Mouse (Mus musculus): ENCODE results near the gene Jph3. TPM values are rescaled to one million over a fixed set of nuclear protein-coding genes. Genes with fewer than 3 reads are reported as not detected.

Gene Jph3
- total RNA-seq, 2 experiments from 2014 or later = 285 to 297 TPM

DNA sequence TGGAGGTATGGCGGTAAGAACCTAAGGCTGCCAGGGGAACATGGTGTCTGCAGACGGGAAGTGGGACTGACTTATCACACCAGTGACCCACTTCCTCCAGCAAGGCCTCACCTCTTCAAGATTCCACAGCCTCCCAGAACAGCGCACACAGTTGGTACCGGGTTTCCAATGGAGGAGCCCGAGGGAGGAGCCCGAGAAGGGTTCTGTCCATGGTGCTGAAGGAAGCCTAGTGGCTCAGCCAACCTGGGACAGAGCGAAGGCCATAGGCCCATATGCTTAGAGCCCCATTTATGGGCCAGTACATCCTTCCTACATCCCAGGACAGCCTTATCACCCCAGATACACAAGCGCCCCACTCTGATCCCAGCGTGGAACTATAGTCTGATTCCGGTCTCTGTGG is 32.1 kb downstream of the Jph3 start:
- intact Hi-C loops (cut with DNase I) = no loop called here
- H3K27ac ChIP-seq = no peak overlapping the region
- TF ChIP-seq CTCF (IDR thresholded peaks at IDR 0.05) = no peak
- no peak overlapping the region for H3K4me3 ChIP-seq
- no peak for DNase-seq (ENCODE audit: extremely low spot score in 1 of 2, low spot score in 2 of 2)

DNA sequence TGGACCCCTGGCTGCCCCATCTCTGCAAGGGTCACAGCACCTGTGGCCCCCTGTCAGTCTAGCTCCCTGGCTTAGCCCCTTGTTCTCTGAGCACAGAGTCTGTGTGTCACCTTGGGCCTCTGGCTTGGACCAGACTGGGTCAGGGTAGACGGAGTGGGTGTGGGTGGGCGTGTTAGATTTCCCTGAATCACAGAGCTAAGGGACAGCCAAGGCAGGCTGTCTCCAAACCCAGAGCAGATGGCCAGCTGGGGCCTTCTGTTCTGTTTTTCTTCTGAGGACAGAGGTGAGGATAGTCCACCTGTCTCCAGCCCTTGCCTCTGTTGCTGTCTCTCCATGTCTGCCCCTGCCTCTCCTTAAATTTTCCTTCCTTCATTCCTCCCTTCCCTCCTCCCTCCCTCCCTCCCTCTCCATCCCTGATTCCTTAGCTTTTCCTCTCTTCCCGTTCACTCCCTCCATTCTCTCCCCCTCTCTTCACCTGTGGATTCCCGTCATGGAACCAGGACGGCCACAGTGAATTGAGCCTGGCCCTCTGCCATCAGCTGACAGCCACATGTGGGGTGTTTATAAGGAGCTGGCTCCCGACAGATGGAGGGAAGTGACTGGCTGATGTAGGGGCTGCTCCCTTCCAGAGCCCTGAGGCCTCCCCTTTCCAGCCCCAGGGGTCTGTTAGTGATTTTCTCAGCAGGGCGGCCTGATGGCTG is 33.7 kb downstream of the Jph3 start:
- peak in 1 of 2 experiments; percentile 35 for DNase-seq (ENCODE audit: extremely low spot score in 1 of 2, low spot score in 2 of 2)
- intact Hi-C loops (cut with DNase I) = no loop called here
- no peak for TF ChIP-seq CTCF (IDR thresholded peaks at IDR 0.05)
- Histone ChIP-seq H3K4me3 (no peak overlapping the region), H3K27ac (peak overlapping the region; percentile 57)

GRCm38 (mm10) chr8:121763700-121764013 is 34.2 kb downstream of the Jph3 start:
- H3K27ac ChIP-seq = peak overlapping the region; percentile 47
- DNase-seq (ENCODE audit: extremely low spot score in 1 of 2, low spot score in 2 of 2) = no peak
- TF ChIP-seq CTCF (IDR thresholded peaks at IDR 0.05) = no peak
- intact Hi-C loops (cut with DNase I) = no loop called here
- H3K4me3 ChIP-seq = no peak overlapping the region

DNA sequence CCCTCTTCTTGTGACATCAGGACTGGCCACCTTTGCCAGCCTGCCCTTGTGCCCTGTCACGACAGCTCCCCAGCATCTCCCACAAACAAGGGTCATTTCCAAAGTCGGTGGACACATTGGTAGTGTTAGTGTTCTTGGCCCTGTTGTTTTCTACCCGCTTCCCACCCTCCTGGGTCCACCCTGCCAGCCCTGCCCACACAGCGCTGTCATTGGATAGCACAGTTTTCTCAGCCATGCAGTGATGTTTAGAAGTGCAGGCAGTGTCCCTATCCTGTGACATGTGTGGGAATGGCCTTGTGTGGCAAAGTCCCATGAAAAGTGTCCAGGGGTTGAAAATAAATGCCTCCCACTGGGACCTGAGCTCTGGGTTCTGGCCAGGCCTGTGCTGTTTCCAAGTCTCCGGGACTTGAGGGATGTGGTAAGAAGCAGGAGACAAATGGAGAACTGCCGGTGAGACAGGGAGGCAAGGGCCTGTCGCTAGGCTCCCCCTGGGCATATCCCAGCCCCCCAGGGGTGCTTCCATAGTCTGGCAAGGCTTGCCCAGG is 36.2 kb downstream of the Jph3 start:
- DNase-seq (ENCODE audit: extremely low spot score in 1 of 2, low spot score in 2 of 2) = no peak
- intact Hi-C loops (cut with DNase I) = loop anchor here (5.0 kb wide), 1 partner anchor 33 kb away; no protein-coding TSS in a partner anchor
- Histone ChIP-seq H3K4me3 (no peak overlapping the region), H3K27ac (peak overlapping the region; percentile 10)
- TF ChIP-seq CTCF (IDR thresholded peaks at IDR 0.05) = no peak

DNA sequence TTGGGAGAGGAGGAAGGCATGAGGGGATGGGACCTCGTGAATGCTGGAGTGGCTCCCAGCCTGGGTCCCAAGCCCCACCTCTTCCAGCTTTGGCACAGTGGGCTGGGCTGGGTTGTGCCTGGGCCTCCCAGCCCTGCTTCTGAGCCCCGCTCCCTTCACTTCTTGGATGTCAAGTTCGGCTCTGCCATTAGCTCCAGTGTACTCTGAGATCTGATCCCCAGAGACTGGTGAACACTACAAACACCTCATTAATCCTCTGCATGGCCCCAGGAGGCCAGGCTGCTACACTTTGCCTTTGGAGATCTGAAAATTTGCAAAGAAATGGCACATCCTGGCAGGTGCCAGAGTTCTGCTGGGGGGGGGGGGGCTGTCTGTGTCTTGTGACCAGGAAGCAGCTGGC is 39.7 kb downstream of the Jph3 start:
- no peak overlapping the region for H3K4me3 ChIP-seq
- TF ChIP-seq CTCF (IDR thresholded peaks at IDR 0.05) = no peak
- intact Hi-C loops (cut with DNase I) = loop anchor here (5.0 kb wide), 1 partner anchor 37 kb away; no protein-coding TSS in a partner anchor
- no peak for DNase-seq (ENCODE audit: extremely low spot score in 1 of 2, low spot score in 2 of 2)
- H3K27ac ChIP-seq = no peak overlapping the region

DNA sequence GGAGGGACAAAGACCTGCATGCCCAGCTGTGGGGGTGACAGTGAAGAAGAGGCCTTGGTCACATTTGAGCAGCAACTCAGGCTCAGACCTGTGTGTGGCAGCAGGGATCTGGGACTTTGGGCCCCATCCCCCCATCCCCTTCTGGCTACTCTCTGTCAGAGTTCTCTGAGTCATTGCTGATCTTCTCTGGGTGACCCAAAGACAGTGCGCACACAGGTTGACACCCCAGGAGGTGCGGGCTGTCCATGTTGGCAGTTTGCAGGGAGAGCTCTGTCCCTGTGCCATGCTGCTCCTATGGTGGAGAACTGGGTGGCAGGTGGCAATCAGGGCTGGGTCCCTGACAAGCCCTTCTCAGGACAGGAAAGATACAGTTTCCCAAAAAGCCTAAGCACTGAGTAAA is 40.2 kb downstream of the Jph3 start:
- Histone ChIP-seq H3K27ac (no peak overlapping the region), H3K4me3 (no peak overlapping the region)
- TF ChIP-seq CTCF (IDR thresholded peaks at IDR 0.05) = no peak
- DNase-seq (ENCODE audit: extremely low spot score in 1 of 2, low spot score in 2 of 2) = no peak
- intact Hi-C loops (cut with DNase I) = loop anchor here (5.0 kb wide), 1 partner anchor 37 kb away; no protein-coding TSS in a partner anchor

DNA sequence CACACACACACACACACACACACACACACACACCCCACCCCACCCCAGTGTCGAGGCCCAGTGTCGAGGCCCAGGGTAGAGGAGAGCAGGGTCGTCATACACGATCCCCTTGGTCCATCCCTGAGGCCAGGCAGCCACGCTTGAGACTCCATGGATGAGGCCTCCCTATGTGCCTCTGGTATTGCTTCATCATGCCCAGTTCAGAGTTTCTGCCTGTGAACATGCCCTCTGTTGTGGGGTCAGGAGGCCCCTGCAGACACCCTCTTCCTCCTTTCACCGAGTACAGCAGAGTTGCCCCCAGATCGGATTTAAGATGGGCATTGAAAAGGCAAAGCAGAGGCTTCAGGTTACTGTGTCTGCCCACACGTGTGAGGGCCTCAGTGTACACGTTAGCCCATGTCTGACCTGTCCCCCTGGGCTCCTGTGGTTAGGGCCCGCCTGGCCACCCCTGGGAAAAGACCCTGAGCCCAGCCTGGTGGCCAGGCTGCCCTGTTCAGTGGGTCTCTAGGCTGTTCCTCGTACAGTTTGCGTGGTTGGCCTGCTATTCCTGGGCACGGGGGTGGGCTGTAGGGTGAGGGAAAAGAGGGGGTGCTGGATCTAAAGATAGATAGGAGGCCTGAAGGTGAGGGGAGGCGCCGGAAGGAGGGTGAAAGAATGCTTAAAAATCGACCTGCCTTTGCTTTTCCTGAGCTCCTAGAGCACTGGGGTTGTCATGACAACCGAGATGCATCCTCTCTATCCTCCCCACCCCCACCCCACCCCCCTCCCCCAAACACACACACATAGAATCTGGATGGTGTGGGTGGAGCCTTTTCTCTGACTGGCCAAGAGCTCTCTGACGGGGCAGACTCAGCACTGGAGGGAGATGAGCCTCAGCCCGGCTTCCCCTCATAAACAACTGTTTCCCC is 41.7 kb downstream of the Jph3 start:
- peak overlapping the region; percentile 81 for H3K27ac ChIP-seq
- DNase-seq (ENCODE audit: extremely low spot score in 1 of 2, low spot score in 2 of 2) = peak in 1 of 2 experiments; percentile 56
- intact Hi-C loops (cut with DNase I) = no loop called here

GRCm38 (mm10) chr8:121773876-121774275 is 44.5 kb downstream of the Jph3 start:
- no peak for DNase-seq (ENCODE audit: extremely low spot score in 1 of 2, low spot score in 2 of 2)
- Histone ChIP-seq H3K27ac (no peak overlapping the region), H3K4me3 (no peak overlapping the region)
- intact Hi-C loops (cut with DNase I) = no loop called here
- TF ChIP-seq CTCF (IDR thresholded peaks at IDR 0.05) = no peak

More for the DNA sequence above, 41.7 kb downstream of the Jph3 start:
- TF ChIP-seq CTCF (IDR thresholded peaks at IDR 0.05) = no peak
- no peak overlapping the region for H3K4me3 ChIP-seq

- intact Hi-C loops (cut with DNase I) = no loop called here
- Histone ChIP-seq H3K27ac (no peak overlapping the region), H3K4me3 (no peak overlapping the region)
- DNase-seq (ENCODE audit: extremely low spot score in 1 of 2, low spot score in 2 of 2) = no peak
- no peak for TF ChIP-seq CTCF (IDR thresholded peaks at IDR 0.05)
Observed at GRCm38 (mm10) chr8:121782493-121782892, 53.1 kb downstream of the Jph3 start.

DNA sequence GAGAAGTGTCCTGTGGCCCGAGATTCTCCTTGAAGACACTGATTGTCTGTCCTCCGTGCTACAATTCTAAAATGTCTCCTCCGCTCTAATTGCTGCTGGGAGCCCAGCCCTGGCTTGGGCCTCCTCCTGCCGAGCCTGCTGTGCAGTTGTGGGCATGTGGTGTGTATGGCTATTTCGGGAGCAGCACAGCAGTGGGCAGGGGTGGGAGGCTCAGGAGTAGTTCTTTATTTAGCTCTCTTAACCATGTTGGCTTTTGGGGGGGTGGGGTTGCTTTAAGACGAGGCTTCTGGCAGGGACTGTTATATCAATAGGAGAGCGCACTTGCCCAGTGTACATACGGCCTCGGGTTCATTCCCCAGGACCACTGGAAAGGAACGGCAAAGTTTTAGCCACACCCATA is 57.1 kb downstream of the Jph3 start:
- intact Hi-C loops (cut with DNase I) = no loop called here
- Histone ChIP-seq H3K4me3 (no peak overlapping the region), H3K27ac (peak overlapping the region; percentile 80)
- DNase-seq (ENCODE audit: extremely low spot score in 1 of 2, low spot score in 2 of 2) = peak; percentile 51 to 60
- no peak for TF ChIP-seq CTCF (IDR thresholded peaks at IDR 0.05)

- Histone ChIP-seq H3K27ac (no peak overlapping the region), H3K4me3 (no peak overlapping the region)
- intact Hi-C loops (cut with DNase I) = no loop called here
- TF ChIP-seq CTCF (IDR thresholded peaks at IDR 0.05) = no peak
- DNase-seq (ENCODE audit: extremely low spot score in 1 of 2, low spot score in 2 of 2) = no peak
Observed at GRCm38 (mm10) chr8:121788786-121789185, 59.4 kb downstream of the Jph3 start.

DNA sequence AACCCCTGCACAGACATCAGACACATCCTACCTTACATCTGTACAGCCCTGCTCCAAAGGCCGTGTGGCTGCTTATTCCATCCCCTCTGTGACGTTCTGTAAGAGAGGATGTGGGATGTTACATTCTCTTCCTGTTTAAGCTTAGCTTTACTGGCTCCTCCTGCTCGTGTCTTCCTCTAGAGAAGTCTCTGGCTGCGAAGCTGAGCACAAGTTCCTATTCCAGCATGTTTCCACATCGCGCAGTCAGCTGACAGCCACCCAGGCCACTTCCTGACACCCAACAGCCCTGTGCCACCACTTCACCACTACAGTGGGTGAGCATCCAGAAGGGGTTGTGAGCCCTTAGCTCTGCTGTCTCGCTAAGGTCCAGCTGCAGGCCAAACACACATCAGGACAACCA is 62.7 kb downstream of the Jph3 start:
- H3K27ac ChIP-seq = peak overlapping the region; percentile 44; the same call in 1 of the 2 replicates
- no peak for DNase-seq (ENCODE audit: extremely low spot score in 1 of 2, low spot score in 2 of 2)
- TF ChIP-seq CTCF (IDR thresholded peaks at IDR 0.05) = no peak
- H3K4me3 ChIP-seq = no peak overlapping the region
- intact Hi-C loops (cut with DNase I) = no loop called here

Data from left cerebral cortex, adult 2 months (tissue).